Mouse (Mus musculus) liver, embryonic 16.5 days (tissue): ENCODE data around the gene Gorasp1. TPM values are rescaled to one million over a fixed set of nuclear protein-coding genes. Genes with fewer than 3 reads are reported as not detected.

Experiments used
- ATAC-seq: fragments of 200-750 bp; cut with Nextera tagmentation; 2 replicates; pipeline ENCODE4 v1.8.0; 2017; ENCODE audit warnings: low read depth, mild to moderate bottlenecking, moderate number of reproducible peaks, moderate library complexity
- H3K27ac ChIP-seq: fragments of 300-500 bp; sonication (generic); 2 replicates; pipeline ENCODE4 v1.5.1; 2014; ENCODE audit warnings: mild to moderate bottlenecking, low read length
- H3K27me3 ChIP-seq: fragments of 300-500 bp; sonication (generic); 2 replicates; pipeline ENCODE4 v1.6.1; 2014; ENCODE audit warnings: low read depth, low read length, mixed read lengths; ENCODE audit not compliant: control insufficient read depth, insufficient read depth
- H3K36me3 ChIP-seq: fragments of 300-500 bp; sonication (generic); 2 replicates; pipeline ENCODE4 v1.6.1; 2014; ENCODE audit warnings: mild to moderate bottlenecking; ENCODE audit not compliant: control insufficient read depth, insufficient read depth
- H3K4me1 ChIP-seq: fragments of 300-500 bp; sonication (generic); 2 replicates; pipeline ENCODE4 v1.6.1; 2014; ENCODE audit warnings: low read depth, low read length, mixed read lengths; ENCODE audit not compliant: control insufficient read depth
- H3K4me2 ChIP-seq: fragments of 300-500 bp; sonication (generic); 2 replicates; pipeline ENCODE4 v1.6.1; 2014; ENCODE audit warnings: low read depth, low read length, mixed read lengths
- H3K4me3 ChIP-seq: fragments of 300-500 bp; sonication (generic); 2 replicates; pipeline ENCODE4 v1.5.1; 2014; ENCODE audit warnings: low read depth, mild to moderate bottlenecking, low read length
- H3K9ac ChIP-seq: fragments of 300-500 bp; sonication (generic); 2 replicates; pipeline ENCODE4 v1.6.1; 2014; ENCODE audit warnings: low read depth, low read length
- H3K9me3 ChIP-seq: fragments of 300-500 bp; sonication (generic); replicated peaks from 2 replicates; pipeline ENCODE4 v1.6.1; 2016; ENCODE audit warnings: low read length; ENCODE audit not compliant: control insufficient read depth
- WGBS: fragments of 180-500 bp; shearing (Covaris S2); extraction: QIAGEN DNeasy Blood & Tissue Kit; methylation state at CpG from one replicate; pipeline ENCODE4 v1.1.7; 2014; ENCODE audit not compliant: insufficient replicate concordance; 5-methylcytosine and 5-hydroxymethylcytosine counted together
- polyA plus RNA-seq: library from polyadenylated mRNA; unstranded; fragments of >200 nt; fragmentation: Nextera tagmentation; extraction: Ambion mirVana; gene quantifications from 2 replicates; pipeline ENCODE4 v1.2.1, GENCODE M21; 2015

The Gorasp1 gene
- polyA plus RNA-seq, 1 experiment from 2014 or later = 10.6 TPM

DNA sequence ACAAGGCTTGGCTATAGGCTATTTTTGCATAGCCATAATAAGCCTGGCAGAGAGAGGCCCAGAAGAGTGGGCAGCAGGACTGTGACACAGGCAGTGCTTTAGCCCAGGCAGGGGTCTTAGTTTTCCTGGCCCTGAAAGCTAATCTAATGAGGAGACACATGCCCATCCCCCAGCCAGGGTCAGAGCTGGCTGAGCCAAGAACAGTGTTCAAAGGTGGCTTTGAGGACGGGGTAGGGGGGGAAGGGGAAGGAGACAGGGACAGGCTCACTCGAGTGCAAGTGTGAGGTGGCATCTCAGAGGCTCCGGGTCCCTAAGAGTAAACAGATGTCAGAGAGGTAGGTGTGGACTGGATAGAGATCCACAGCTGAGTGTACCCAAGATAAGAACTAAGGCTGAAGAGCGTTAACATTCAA is 43.4 kb upstream of the Gorasp1 start:
- WGBS = 7% methylated on average over 4 of the region's 4 CpGs
- Histone ChIP-seq H3K4me3 (peak overlapping the region; percentile 67), H3K4me1 (peaks cover 60% of the 10 kb centered on the region), H3K9me3 (no peaks in the 10 kb centered on the region), H3K27me3 (peaks cover 17% of the 10 kb centered on the region), H3K4me2 (peak overlapping the region; percentile 73), H3K9ac (peak overlapping the region; percentile 31; the same call in 1 of the 2 replicates), H3K36me3 (no peaks in the 10 kb centered on the region), H3K27ac (peak overlapping the region; percentile 89)
- ATAC-seq = no peak

DNA sequence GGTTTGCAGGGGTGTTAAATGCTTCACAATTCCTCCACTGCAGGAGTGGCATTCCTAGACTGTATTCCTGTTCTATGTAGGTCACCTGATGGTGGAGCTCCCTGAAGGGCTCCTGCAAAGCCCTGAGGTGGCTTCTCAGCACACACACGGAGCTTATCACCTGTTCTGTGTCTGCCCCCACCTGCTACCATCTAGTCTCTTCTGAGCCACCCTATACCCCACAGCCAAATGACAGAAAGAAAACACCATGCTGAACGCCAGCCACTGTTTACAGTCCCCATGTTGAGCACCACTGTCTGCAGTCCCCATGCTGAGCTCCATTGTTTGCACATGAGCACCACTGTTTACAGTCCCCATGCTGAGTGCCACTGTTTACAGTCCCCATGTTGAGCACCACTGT is 42.4 kb upstream of the Gorasp1 start:
- Histone ChIP-seq H3K4me3 (no peak overlapping the region), H3K9me3 (no peaks in the 10 kb centered on the region), H3K27me3 (peaks cover 15% of the 10 kb centered on the region), H3K4me1 (peaks cover 60% of the 10 kb centered on the region), H3K9ac (no peak overlapping the region), H3K27ac (peak overlapping the region; percentile 33), H3K36me3 (no peaks in the 10 kb centered on the region), H3K4me2 (no peak overlapping the region)
- ATAC-seq = no peak
- 17% methylated on average over 2 of the region's 2 CpGs for WGBS

DNA sequence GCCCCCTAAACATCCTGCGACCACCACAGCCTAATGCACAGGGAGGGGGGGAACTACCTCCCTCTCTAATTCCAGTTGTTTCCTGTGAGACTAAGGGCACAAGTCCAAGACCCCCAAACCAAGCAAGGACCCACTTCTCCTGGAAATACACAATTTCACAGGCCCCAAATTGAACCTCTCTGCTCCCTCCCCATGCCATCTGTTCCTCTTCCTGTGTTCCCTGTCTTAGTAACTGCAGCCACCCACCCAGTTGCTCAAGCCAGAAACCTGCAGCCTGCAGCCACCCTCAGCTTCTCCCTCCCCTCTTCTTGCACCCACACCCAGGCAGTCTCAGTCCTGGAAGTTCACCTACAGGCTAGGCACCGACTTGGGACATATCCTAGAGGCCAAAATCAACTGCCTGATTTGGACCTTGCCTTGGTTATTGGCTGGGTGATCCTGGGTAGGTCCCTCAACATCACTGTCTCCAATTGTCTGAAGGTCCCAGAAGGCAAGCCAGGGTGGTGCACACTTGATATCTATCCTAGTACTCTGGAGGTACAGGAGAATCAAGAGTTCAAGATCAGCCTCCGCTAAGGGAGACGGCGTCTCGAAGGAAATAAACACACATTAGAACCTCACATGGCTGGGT is 41.6 kb upstream of the Gorasp1 start:
- ATAC-seq = no peak
- peaks cover 12% of the 10 kb centered on the region for H3K27me3 ChIP-seq
- H3K27ac ChIP-seq = peak overlapping the region; percentile 19; the same call in 1 of the 2 replicates
- H3K9me3 ChIP-seq = no peaks in the 10 kb centered on the region
- whole genome bisulfite sequencing = 51% methylated on average over 6 of the region's 6 CpGs
- H3K9ac ChIP-seq = no peak overlapping the region; the same call in 1 of the 2 replicates
- H3K4me1 ChIP-seq = peaks cover 58% of the 10 kb centered on the region
- H3K36me3 ChIP-seq = peaks cover 3% of the 10 kb centered on the region; the same call in 1 of the 2 replicates
- H3K4me3 ChIP-seq = no peak overlapping the region
- no peak overlapping the region for H3K4me2 ChIP-seq

DNA sequence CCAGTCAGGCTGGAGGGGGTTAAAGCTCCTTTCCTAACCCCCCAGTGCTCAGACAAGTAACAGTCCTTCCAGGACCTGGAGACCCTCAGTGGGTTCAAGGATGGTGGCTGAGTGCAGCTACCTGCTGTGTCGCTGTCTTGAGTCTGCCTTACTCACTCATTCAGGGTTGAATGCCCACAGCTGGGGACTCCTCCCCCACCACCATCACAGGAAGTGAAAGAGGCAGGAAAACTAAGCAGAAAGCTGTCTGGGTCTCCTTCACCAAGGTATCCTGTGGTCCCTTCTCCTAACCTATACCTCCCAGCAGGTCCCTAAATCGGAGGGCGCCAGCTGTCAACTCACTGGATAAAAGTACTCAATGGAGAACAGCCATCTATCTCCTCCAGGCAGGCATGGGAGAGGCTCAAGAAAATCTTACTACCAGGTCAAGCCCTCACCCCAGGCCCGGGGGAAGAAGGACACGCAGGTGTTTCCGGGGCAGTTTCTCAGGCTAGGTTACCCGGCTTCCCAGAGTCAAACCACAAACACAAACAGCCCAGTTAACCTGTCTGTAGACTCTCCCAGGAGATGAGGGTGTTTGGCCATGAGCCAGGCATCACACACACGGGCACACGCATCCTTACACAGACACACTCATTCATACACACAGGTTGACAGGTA is 40.9 kb upstream of the Gorasp1 start:
- Histone ChIP-seq H3K4me2 (peak overlapping the region; percentile 25), H3K27me3 (peaks cover 5% of the 10 kb centered on the region), H3K9me3 (no peaks in the 10 kb centered on the region), H3K4me1 (peaks cover 51% of the 10 kb centered on the region), H3K36me3 (peaks cover 7% of the 10 kb centered on the region), H3K27ac (peak overlapping the region; percentile 55), H3K9ac (no peak overlapping the region), H3K4me3 (peak overlapping the region; percentile 22)
- 23% methylated on average over 9 of the region's 9 CpGs for WGBS
- ATAC-seq = no peak

DNA sequence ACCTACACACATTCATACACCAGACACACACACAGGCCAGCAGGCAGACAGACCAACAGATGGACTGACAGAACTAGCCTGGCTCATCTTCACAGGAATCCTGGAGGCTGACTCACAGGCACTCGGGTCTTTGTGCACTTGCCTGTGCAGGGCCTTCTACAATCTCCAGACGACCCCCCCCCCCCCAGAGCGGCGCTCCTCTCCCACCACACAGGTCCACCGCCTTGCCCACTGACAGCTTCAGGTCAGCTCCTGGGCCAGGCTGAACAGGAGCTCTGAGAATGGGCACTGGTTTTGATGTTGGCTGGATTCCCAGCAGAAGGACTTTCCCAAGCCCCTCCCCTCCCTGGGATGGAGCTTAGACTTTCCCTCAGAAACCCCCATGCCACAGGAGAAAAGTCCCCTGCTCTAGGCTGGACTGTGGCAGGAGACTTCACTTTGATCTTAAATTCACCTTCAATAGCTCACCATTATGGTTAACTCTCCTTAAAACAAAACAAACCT is 40.2 kb upstream of the Gorasp1 start:
- H3K27ac ChIP-seq = peak overlapping the region; percentile 55

DNA sequence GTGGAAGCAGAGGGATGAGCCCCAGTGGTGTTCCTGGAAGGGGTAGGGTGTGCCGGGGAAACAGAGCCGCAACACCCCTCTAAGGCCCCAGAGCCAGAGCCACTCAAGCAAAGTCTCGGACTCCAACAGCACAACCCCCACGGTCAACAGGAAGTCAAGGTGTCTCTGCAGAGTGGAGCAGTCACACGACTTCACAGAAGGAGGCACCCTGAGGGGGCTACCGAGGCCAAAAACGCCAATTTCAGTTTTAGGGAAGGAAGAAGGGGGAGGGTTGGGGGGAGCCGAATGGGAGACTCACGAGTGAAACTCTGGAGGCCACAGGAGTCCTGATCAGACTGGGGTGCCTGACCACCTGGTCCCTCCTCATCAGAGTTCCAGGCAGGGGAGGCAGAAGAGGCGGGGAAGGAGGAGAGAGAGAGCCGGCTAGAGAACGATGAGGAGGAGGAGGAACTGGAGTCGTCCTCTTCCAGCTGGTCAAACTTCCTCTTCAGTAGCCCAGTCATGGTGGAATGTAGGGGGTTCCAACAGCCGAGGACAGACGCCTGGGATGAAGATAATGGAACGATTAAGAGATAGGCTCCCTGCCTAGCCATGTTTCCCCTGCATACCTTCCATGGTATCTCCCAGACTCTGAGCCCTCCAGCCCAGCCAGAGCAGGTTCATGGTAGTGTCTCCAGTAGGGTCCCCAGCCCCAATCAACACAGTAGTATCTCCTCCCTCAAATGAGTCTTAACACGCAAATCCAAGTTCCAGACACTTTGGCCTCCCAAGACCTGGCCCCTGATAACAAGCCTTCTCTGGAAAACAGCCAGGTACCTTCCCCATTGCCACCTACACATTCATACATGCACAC is 39.6 kb upstream of the Gorasp1 start:
- 10% methylated on average over 17 of the region's 17 CpGs for WGBS
- Histone ChIP-seq H3K4me3 (peak overlapping the region; percentile 22), H3K27me3 (no peaks in the 10 kb centered on the region), H3K4me1 (peaks cover 41% of the 10 kb centered on the region), H3K9me3 (no peaks in the 10 kb centered on the region), H3K27ac (peak overlapping the region; percentile 19; the same call in 1 of the 2 replicates), H3K4me2 (peak overlapping the region; percentile 1; the same call in 1 of the 2 replicates), H3K9ac (no peak overlapping the region; the same call in 1 of the 2 replicates), H3K36me3 (peaks cover 15% of the 10 kb centered on the region)
- no peak for ATAC-seq

More for the DNA sequence above, 40.2 kb upstream of the Gorasp1 start:
- no peak for ATAC-seq
- 22% methylated on average over 4 of the region's 5 CpGs for WGBS
- peaks cover 47% of the 10 kb centered on the region for H3K4me1 ChIP-seq
- H3K9ac ChIP-seq = peak overlapping the region; percentile 18; the same call in 1 of the 2 replicates
- H3K36me3 ChIP-seq = peaks cover 12% of the 10 kb centered on the region
- no peaks in the 10 kb centered on the region; the same call in 1 of the 2 replicates for H3K27me3 ChIP-seq
- H3K4me2 ChIP-seq = peak overlapping the region; percentile 25
- H3K4me3 ChIP-seq = peak overlapping the region; percentile 22
- no peaks in the 10 kb centered on the region for H3K9me3 ChIP-seq

DNA sequence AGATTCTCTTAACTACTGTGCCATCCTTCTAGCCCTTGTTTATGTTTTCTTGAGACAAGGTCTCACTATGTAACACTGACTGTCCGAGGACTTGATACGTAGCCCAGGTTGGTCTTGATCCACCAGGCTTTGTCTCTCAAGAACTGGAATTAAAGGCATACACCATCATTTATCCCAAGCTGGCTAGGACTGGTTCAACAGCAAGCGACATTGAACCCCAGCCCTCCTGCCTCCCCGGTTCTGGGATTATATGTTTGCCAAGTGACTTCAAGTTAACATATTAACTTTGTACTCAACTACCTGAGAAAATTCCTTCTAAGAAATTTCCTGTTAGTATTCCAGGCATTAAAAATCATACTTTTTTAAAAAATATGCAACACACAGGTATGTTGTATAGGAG is 37.9 kb upstream of the Gorasp1 start:
- Histone ChIP-seq H3K9me3 (no peaks in the 10 kb centered on the region), H3K4me1 (peaks cover 26% of the 10 kb centered on the region), H3K27ac (no peak overlapping the region), H3K36me3 (peaks cover 15% of the 10 kb centered on the region), H3K9ac (no peak overlapping the region), H3K4me2 (no peak overlapping the region), H3K4me3 (no peak overlapping the region), H3K27me3 (no peaks in the 10 kb centered on the region)
- no peak for ATAC-seq
- 81% methylated on average over 4 of the region's 4 CpGs for WGBS

DNA sequence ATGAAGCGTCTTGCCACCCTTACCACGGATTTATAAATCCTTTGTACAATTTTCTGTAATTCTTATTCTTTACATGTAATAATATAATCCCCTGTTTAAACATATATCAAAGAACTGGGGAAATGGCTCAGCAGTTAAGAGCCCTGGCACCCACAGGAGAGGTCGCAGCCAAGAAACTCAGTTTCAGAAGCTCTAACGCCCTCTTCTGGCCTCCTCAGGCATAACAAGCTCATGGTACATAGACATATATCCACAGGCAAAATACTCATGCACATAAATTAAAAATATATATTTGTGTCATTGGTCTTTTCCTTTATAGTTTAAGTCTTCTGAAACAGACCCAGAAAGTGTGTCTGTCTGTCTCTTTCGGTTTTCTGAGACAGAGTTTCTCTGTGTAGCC is 37.2 kb upstream of the Gorasp1 start:
- 70% methylated on average over 5 of the region's 5 CpGs for WGBS
- ATAC-seq = no peak
- H3K9ac ChIP-seq = no peak overlapping the region

More for the DNA sequence above, 37.2 kb upstream of the Gorasp1 start:
- peaks cover 20% of the 10 kb centered on the region for H3K4me1 ChIP-seq
- H3K36me3 ChIP-seq = peaks cover 15% of the 10 kb centered on the region
- no peak overlapping the region for H3K27ac ChIP-seq
- H3K27me3 ChIP-seq = no peaks in the 10 kb centered on the region
- no peaks in the 10 kb centered on the region for H3K9me3 ChIP-seq
- no peak overlapping the region for H3K4me2 ChIP-seq
- no peak overlapping the region for H3K4me3 ChIP-seq
